Mouse (Mus musculus): ENCODE data around the gene Hdgf. TPM values are rescaled to one million over a fixed set of nuclear protein-coding genes. Genes with fewer than 3 reads are reported as not detected.
"Not testable (repeated sequence)": the region's sequence is repeated elsewhere in the genome, so short reads cannot be mapped to it uniquely, and the experiment has no call there.

Gene Hdgf
- polyA plus RNA-seq, 1 experiment from 2014 or later = 520 TPM

DNA sequence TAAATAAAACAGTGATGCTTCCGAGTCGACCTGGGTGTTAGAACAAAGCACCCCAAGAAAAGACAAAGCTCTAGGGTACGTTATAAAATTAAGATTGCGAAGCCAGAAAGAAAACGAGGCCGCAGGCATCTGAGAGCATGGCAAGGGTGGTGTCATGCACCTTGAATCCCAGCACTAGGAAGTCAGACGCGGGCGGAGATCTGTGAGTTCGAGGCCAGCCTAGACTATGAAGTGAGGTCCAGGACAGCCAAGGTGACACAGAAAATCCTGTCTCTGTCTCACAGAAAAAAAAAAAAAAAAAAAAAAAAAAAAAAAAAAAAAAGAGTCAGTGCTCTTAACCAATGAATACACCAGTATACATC lies 20.1 kb upstream of the Hdgf start:
- ATAC-seq (replicated peaks; ENCODE audit: low FRiP score) (no peak; the same call in none of the 2 replicates), DNase-seq (ENCODE audit: low spot score) (peak; percentile 61)
- H3K4me3 ChIP-seq (ENCODE audit: low read depth, low read length) = peak overlapping the region; percentile 94
- H3K9ac ChIP-seq (ENCODE audit: low read depth, low read length) = peak overlapping the region; percentile 60; the same call in 1 of the 2 replicates
- H3K4me2 ChIP-seq = peak overlapping the region; percentile 96
- H3K4me1 ChIP-seq (replicated peaks; ENCODE audit: control insufficient read depth, insufficient read depth, low read length) = peaks cover 19% of the 10 kb centered on the region
- 9% methylated on average over 10 of the region's 10 CpGs for WGBS
- H3K27me3 ChIP-seq (replicated peaks; ENCODE audit: control insufficient read depth, insufficient read depth, low read length) = no peaks in the 10 kb centered on the region
- H3K36me3 ChIP-seq (ENCODE audit: control insufficient read depth, insufficient read depth, low read length) = no peaks in the 10 kb centered on the region; the same call in 1 of the 2 replicates
- H3K9me3 ChIP-seq (ENCODE audit: control insufficient read depth, low read length) = no peaks in the 10 kb centered on the region; the same call in 1 of the 2 replicates
- 0 out of 2 replicates have a peak overlapping the region, but pooled peaks have one; percentile 39 for H3K27ac ChIP-seq (ENCODE audit: low read depth, low read length)

DNA sequence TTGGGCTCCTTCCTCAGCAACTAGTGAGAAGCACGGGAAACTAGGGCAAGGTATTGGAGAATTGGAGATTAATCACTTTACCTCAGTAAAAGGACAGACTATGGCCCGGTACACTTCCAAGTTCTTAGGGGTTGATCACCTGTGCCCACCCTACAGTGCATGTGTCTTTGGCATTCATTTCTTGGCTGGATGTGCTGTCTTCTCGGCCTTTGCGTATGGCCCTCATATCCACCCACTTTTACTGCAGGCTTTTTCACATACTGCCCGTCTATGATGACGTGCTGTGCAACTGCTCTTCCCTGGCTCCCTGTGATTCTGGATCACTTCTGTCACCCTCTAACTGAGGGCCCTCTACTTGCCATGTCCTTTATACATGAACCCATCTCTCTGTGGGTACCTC lies 19.7 kb upstream of the Hdgf start:
- Histone ChIP-seq H3K9ac (ENCODE audit: low read depth, low read length) (peak overlapping the region; percentile 60; the same call in 1 of the 2 replicates), H3K27ac (ENCODE audit: low read depth, low read length) (peak overlapping the region; percentile 16; the same call in 1 of the 2 replicates)
- no peak for DNase-seq (ENCODE audit: low spot score)

DNA sequence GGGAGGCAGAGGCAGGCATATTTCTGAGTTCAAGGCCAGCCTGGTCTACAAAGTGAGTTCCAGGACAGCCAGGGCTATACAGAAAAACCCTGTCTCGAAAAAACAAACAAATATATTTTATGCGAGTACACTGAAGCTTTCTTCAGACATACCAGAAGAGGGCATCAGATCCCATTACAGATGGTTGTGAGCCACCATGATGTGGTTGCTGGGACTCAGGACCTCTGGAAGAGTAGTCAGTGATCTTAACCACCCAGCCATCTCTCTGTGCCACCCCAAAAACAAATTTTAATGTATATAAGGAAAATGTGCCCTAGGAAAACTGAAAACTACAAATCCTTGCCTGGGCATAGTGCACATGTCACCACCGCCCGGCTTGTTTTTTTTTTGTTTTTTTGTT lies 18.7 kb upstream of the Hdgf start:
- not testable (repeated sequence) for H3K27ac ChIP-seq (ENCODE audit: low read depth, low read length); H3K27me3 ChIP-seq (replicated peaks; ENCODE audit: control insufficient read depth, insufficient read depth, low read length); H3K9ac ChIP-seq (ENCODE audit: low read depth, low read length); DNase-seq (ENCODE audit: low spot score); ATAC-seq (replicated peaks; ENCODE audit: low FRiP score); H3K4me2 ChIP-seq; H3K36me3 ChIP-seq (ENCODE audit: control insufficient read depth, insufficient read depth, low read length); H3K4me3 ChIP-seq (ENCODE audit: low read depth, low read length); H3K9me3 ChIP-seq (ENCODE audit: control insufficient read depth, low read length)
- 75% methylated on average over 4 of the region's 4 CpGs for WGBS
- peaks cover 17% of the 10 kb centered on the region for H3K4me1 ChIP-seq (replicated peaks; ENCODE audit: control insufficient read depth, insufficient read depth, low read length)

More for the DNA sequence above, 19.7 kb upstream of the Hdgf start:
- Histone ChIP-seq H3K27me3 (replicated peaks; ENCODE audit: control insufficient read depth, insufficient read depth, low read length) (no peaks in the 10 kb centered on the region), H3K4me1 (replicated peaks; ENCODE audit: control insufficient read depth, insufficient read depth, low read length) (peaks cover 19% of the 10 kb centered on the region), H3K36me3 (ENCODE audit: control insufficient read depth, insufficient read depth, low read length) (no peaks in the 10 kb centered on the region), H3K4me3 (ENCODE audit: low read depth, low read length) (peak overlapping the region; percentile 94; the same call in 1 of the 2 replicates), H3K9me3 (ENCODE audit: control insufficient read depth, low read length) (no peaks in the 10 kb centered on the region; the same call in 1 of the 2 replicates), H3K4me2 (peak overlapping the region; percentile 96)
- 89% methylated on average over 6 of the region's 6 CpGs for WGBS
- no peak for ATAC-seq (replicated peaks; ENCODE audit: low FRiP score)

DNA sequence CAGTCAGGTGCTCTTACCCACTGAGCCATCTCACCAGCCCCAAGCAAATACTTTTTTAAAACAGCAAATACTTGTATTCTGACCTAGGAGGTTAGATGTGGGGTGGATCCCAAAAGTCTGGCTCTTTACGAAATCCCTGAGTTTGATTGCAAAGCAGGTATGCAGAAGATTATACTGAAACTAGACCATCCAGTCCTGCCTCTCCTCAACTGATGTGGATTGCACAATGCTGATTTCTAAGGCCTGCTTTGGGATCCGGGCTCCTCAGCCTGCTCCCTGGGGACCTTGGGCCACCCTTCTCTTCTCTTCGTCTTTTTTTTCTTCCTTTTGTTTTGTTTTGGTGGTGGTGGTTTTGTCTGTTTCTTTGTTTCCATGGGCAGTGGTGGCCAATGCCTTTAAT lies 14.6 kb upstream of the Hdgf start:
- WGBS = 80% methylated on average over 3 of the region's 3 CpGs
- H3K27me3 ChIP-seq (replicated peaks; ENCODE audit: control insufficient read depth, insufficient read depth, low read length) = no peaks in the 10 kb centered on the region

DNA sequence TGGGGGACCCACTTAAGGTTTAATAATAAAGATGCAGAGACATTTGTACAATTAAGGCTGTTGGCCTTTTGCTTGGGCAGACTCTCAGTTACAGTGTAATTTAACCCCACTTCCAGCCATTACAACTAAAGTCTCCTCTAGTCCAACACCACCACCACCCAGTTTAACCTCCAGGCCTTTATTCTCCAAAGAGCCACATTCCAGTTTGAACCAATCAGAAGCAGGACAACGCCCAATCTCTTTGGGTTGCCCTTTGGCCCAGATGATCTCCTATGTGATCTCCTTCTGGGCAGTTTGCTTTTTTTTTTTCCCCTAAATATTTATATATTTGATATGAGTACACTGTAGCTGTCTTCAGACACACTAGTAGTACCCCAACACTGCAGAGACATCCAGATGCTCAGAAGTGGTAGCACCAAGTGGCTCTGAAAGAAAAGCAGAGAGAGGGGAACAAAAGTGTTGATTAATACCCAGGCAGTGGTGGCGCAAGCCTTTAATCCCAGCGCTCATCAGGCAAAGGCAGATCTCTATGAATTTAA lies 12.7 kb upstream of the Hdgf start:
- 79% methylated on average over 3 of the region's 3 CpGs for WGBS
- Histone ChIP-seq H3K9ac (ENCODE audit: low read depth, low read length) (no peak overlapping the region), H3K27ac (ENCODE audit: low read depth, low read length) (peak overlapping the region; percentile 32; the same call in 1 of the 2 replicates), H3K4me1 (replicated peaks; ENCODE audit: control insufficient read depth, insufficient read depth, low read length) (peaks cover 8% of the 10 kb centered on the region; the same call in 1 of the 2 replicates), H3K9me3 (ENCODE audit: control insufficient read depth, low read length) (no peaks in the 10 kb centered on the region; the same call in 1 of the 2 replicates), H3K4me2 (no peak overlapping the region), H3K27me3 (replicated peaks; ENCODE audit: control insufficient read depth, insufficient read depth, low read length) (no peaks in the 10 kb centered on the region), H3K4me3 (ENCODE audit: low read depth, low read length) (no peak overlapping the region), H3K36me3 (ENCODE audit: control insufficient read depth, insufficient read depth, low read length) (no peaks in the 10 kb centered on the region)
- peak; percentile 62 for ATAC-seq (replicated peaks; ENCODE audit: low FRiP score)
- no peak for DNase-seq (ENCODE audit: low spot score)

More for the DNA sequence above, 14.6 kb upstream of the Hdgf start:
- Histone ChIP-seq H3K36me3 (ENCODE audit: control insufficient read depth, insufficient read depth, low read length) (no peaks in the 10 kb centered on the region), H3K9ac (ENCODE audit: low read depth, low read length) (no peak overlapping the region), H3K9me3 (ENCODE audit: control insufficient read depth, low read length) (no peaks in the 10 kb centered on the region; the same call in 1 of the 2 replicates), H3K4me1 (replicated peaks; ENCODE audit: control insufficient read depth, insufficient read depth, low read length) (peaks cover 8% of the 10 kb centered on the region; the same call in 1 of the 2 replicates), H3K4me2 (no peak overlapping the region), H3K27ac (ENCODE audit: low read depth, low read length) (no peak overlapping the region), H3K4me3 (ENCODE audit: low read depth, low read length) (no peak overlapping the region)
- no peak for ATAC-seq (replicated peaks; ENCODE audit: low FRiP score)
- DNase-seq (ENCODE audit: low spot score) = no peak

DNA sequence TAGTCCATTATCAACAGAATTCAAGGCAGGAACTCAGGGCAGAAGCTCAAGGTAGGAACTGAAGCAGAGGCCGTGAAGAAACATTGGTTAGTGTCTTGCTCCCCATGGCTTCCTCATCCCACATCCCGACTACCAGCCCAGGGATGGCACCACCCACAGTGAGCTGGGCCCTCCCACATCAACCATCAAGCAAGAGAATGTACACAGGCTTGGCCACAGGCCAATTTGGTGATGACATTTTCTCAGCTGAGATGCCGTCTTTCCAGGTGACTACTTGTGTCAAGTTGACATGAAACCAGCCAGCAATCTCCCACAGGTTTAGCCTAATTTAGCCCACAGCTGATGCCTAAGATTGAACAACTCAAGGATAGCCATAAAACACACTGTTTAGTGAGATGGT lies 6.9 kb upstream of the Hdgf start:
- Histone ChIP-seq H3K27ac (ENCODE audit: low read depth, low read length) (no peak overlapping the region), H3K4me3 (ENCODE audit: low read depth, low read length) (no peak overlapping the region), H3K9ac (ENCODE audit: low read depth, low read length) (no peak overlapping the region), H3K9me3 (ENCODE audit: control insufficient read depth, low read length) (no peaks in the 10 kb centered on the region), H3K27me3 (replicated peaks; ENCODE audit: control insufficient read depth, insufficient read depth, low read length) (no peaks in the 10 kb centered on the region), H3K4me2 (no peak overlapping the region), H3K36me3 (ENCODE audit: control insufficient read depth, insufficient read depth, low read length) (no peaks in the 10 kb centered on the region), H3K4me1 (replicated peaks; ENCODE audit: control insufficient read depth, insufficient read depth, low read length) (peaks cover 19% of the 10 kb centered on the region)
- no peak for DNase-seq (ENCODE audit: low spot score)
- ATAC-seq (replicated peaks; ENCODE audit: low FRiP score) = no peak
- WGBS = 76% methylated on average over 3 of the region's 3 CpGs

DNA sequence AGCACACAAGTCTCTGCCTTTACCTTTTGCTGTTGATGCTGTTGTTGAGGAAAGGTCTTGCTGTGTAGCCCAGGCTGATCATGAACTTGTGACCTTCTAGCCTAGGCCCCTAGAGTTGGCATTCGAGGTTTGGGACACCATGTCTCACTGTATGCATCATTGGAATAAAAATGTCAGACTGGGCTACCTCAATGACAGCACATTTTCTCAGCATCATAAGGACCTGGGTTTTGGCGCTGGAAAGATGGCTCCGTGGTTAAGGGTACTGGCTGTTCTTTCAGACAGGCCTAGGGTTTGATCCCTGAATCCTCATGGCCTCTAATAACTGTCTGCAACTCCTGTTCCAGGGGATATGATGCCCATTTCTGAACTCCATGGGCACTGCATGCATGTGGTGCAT lies 6.3 kb upstream of the Hdgf start:
- no peak for ATAC-seq (replicated peaks; ENCODE audit: low FRiP score)
- Histone ChIP-seq H3K27me3 (replicated peaks; ENCODE audit: control insufficient read depth, insufficient read depth, low read length) (no peaks in the 10 kb centered on the region), H3K36me3 (ENCODE audit: control insufficient read depth, insufficient read depth, low read length) (no peaks in the 10 kb centered on the region), H3K27ac (ENCODE audit: low read depth, low read length) (peak overlapping the region; percentile 98; the same call in 1 of the 2 replicates), H3K9ac (ENCODE audit: low read depth, low read length) (no peak overlapping the region), H3K9me3 (ENCODE audit: control insufficient read depth, low read length) (no peaks in the 10 kb centered on the region), H3K4me1 (replicated peaks; ENCODE audit: control insufficient read depth, insufficient read depth, low read length) (peaks cover 19% of the 10 kb centered on the region), H3K4me3 (ENCODE audit: low read depth, low read length) (no peak overlapping the region), H3K4me2 (peak overlapping the region; percentile 21; the same call in 1 of the 2 replicates)
- WGBS = 77% methylated on average over 3 of the region's 3 CpGs
- DNase-seq (ENCODE audit: low spot score) = no peak

DNA sequence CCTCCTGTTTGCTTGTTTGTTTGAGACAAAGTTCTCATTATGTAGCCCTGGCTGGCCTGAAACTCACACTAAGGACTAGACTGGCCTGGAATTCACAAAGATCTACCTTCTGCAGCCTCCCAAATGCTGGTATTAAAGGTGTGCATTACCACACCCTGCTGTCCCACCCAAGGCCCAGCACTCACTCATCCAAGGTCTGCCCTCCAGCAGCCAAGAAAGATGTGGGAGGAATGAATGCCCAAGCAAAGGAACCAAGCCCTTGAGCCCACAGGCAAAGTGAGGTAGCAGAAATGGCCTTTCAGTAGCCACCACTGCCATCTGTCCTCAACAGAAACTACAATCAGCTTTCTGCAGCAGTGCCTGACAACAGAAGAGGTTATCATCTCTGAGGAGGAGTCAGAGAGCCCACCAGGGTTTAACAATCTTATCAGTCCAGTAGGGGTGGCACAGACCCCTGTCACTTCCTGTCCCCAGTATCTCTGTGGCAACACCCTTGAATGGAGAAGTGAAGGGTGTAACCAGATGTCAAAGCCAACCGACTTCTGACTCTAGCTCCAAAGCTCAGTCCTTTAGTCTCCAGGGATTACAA lies 5.0 kb upstream of the Hdgf start:
- Histone ChIP-seq H3K27ac (ENCODE audit: low read depth, low read length) (peak overlapping the region; percentile 98), H3K27me3 (replicated peaks; ENCODE audit: control insufficient read depth, insufficient read depth, low read length) (no peaks in the 10 kb centered on the region), H3K9ac (ENCODE audit: low read depth, low read length) (peak overlapping the region; percentile 59), H3K4me2 (peak overlapping the region; percentile 66), H3K4me1 (replicated peaks; ENCODE audit: control insufficient read depth, insufficient read depth, low read length) (peaks cover 22% of the 10 kb centered on the region), H3K4me3 (ENCODE audit: low read depth, low read length) (peak overlapping the region; percentile 49), H3K9me3 (ENCODE audit: control insufficient read depth, low read length) (no peaks in the 10 kb centered on the region), H3K36me3 (ENCODE audit: control insufficient read depth, insufficient read depth, low read length) (no peaks in the 10 kb centered on the region)
- ATAC-seq (replicated peaks; ENCODE audit: low FRiP score) (peak; percentile 89), DNase-seq (ENCODE audit: low spot score) (peak; percentile 66)
- WGBS = 18% methylated on average over 1 of the region's 1 CpGs

DNA sequence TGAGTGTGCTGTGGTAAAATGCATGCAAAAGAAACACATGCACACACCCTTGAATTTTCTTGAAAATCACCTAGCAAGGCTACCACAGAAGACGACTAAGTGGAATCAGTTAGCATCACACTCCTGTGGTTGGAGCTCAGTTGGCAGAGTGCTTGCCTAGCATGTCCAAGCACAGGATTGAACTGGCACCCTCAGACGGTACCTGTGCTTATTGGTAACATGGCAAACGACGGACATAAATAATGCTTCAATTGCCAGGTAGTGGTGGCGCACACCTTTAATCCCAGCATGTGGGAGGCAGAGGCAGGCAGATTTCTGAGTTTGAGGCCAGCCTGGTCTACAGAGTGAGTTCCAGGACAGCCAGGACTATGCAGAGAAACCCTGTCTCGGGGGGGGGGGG lies 4.2 kb upstream of the Hdgf start:
- H3K9ac ChIP-seq (ENCODE audit: low read depth, low read length) = peak overlapping the region; percentile 47
- not testable (repeated sequence) for ATAC-seq (replicated peaks; ENCODE audit: low FRiP score); DNase-seq (ENCODE audit: low spot score); H3K36me3 ChIP-seq (ENCODE audit: control insufficient read depth, insufficient read depth, low read length); H3K9me3 ChIP-seq (ENCODE audit: control insufficient read depth, low read length); H3K27me3 ChIP-seq (replicated peaks; ENCODE audit: control insufficient read depth, insufficient read depth, low read length); H3K4me3 ChIP-seq (ENCODE audit: low read depth, low read length)
- WGBS = 62% methylated on average over 6 of the region's 6 CpGs
- peak overlapping the region; percentile 98 for H3K27ac ChIP-seq (ENCODE audit: low read depth, low read length)
- peak overlapping the region; percentile 66 for H3K4me2 ChIP-seq
- H3K4me1 ChIP-seq (replicated peaks; ENCODE audit: control insufficient read depth, insufficient read depth, low read length) = peaks cover 22% of the 10 kb centered on the region

Measured in liver, embryonic 11.5 days (tissue).